Mouse (Mus musculus) heart, embryonic 13.5 days (tissue): ENCODE data around the gene Mfn1. TPM values are rescaled to one million over a fixed set of nuclear protein-coding genes. Genes with fewer than 3 reads are reported as not detected.

Experiments
- ATAC-seq: fragments of 200-750 bp; cut with Nextera tagmentation; 2 replicates; pipeline ENCODE4 v1.8.0; 2017; ENCODE audit warnings: moderate TSS enrichment; ENCODE audit not compliant: insufficient number of reproducible peaks, low FRiP score, low TSS enrichment; ENCODE audit errors: extremely low read depth
- H3K27ac ChIP-seq: fragments of 300-500 bp; sonication (generic); replicated peaks from 2 replicates; pipeline ENCODE4 v1.5.1; 2015; ENCODE audit warnings: moderate library complexity, mild to moderate bottlenecking, inconsistent platforms
- H3K27me3 ChIP-seq: fragments of 300-500 bp; sonication (generic); replicated peaks from 2 replicates; pipeline ENCODE4 v1.6.1; 2015; ENCODE audit warnings: mild to moderate bottlenecking, inconsistent platforms
- H3K36me3 ChIP-seq: fragments of 300-500 bp; sonication (generic); 2 replicates; pipeline ENCODE4 v1.6.1; 2015; ENCODE audit warnings: mild to moderate bottlenecking, inconsistent platforms
- H3K4me1 ChIP-seq: fragments of 300-500 bp; sonication (generic); 2 replicates; pipeline ENCODE4 v1.6.1; 2015; ENCODE audit warnings: inconsistent platforms
- H3K4me2 ChIP-seq: fragments of 300-500 bp; sonication (generic); 2 replicates; pipeline ENCODE4 v1.6.1; 2015; ENCODE audit warnings: inconsistent platforms, mild to moderate bottlenecking, moderate library complexity
- H3K4me3 ChIP-seq: fragments of 300-500 bp; sonication (generic); 2 replicates; pipeline ENCODE4 v1.5.1; 2015; ENCODE audit warnings: moderate library complexity, mild to moderate bottlenecking, inconsistent platforms
- H3K9ac ChIP-seq: fragments of 300-500 bp; sonication (generic); 2 replicates; pipeline ENCODE4 v1.6.1; 2015; ENCODE audit warnings: inconsistent platforms, mild to moderate bottlenecking, moderate library complexity
- H3K9me3 ChIP-seq: fragments of 300-500 bp; sonication (generic); 2 replicates; pipeline ENCODE4 v1.6.1; 2016; ENCODE audit warnings: inconsistent platforms
- WGBS: fragments of 180-500 bp; shearing (Covaris S2); methylation state at CpG from one replicate; pipeline ENCODE4 v1.1.7; 2015; ENCODE audit warnings: mixed read lengths; 5-methylcytosine and 5-hydroxymethylcytosine counted together
- polyA plus RNA-seq: library from polyadenylated mRNA; unstranded; fragments of >200 nt; fragmentation: Nextera tagmentation; extraction: Ambion mirVana; gene quantifications from 2 replicates; pipeline ENCODE4 v1.2.1, GENCODE M21; 2015

The Mfn1 gene
- 53.2 and 58.9 TPM in 2 replicates for polyA plus RNA-seq

GRCm38 (mm10) chr3:32529303-32529898 lies at the start of gene Mfn1:
Mfn1 (plus strand) TSS chr3:32529465.
- H3K36me3 ChIP-seq, result peaks cover 40% of the 10 kb centered on the region
- under 1% methylated on average over 47 of the region's 47 CpGs for WGBS

GRCm38 (mm10) chr3:32479961-32480360 lies 49.3 kb upstream of the Mfn1 start:
- H3K27ac ChIP-seq, result no peak overlapping the region
- H3K9ac ChIP-seq, result no peak overlapping the region
- 84% methylated on average over 7 of the region's 7 CpGs for WGBS
- no peak overlapping the region for H3K4me2 ChIP-seq
- no peaks in the 10 kb centered on the region for H3K4me1 ChIP-seq
- H3K4me3 ChIP-seq, result no peak overlapping the region
- no peaks in the 10 kb centered on the region for H3K36me3 ChIP-seq
- no peaks in the 10 kb centered on the region for H3K9me3 ChIP-seq
- H3K27me3 ChIP-seq, result no peaks in the 10 kb centered on the region
- no peak for ATAC-seq

More at GRCm38 (mm10) chr3:32529303-32529898, at the start of gene Mfn1:
- peak; percentile 98 for ATAC-seq
- Histone ChIP-seq H3K9me3 (peaks cover 10% of the 10 kb centered on the region), H3K4me3 (peak within 1 kb of the TSS; percentile 72), H3K4me1 (peaks cover 17% of the 10 kb centered on the region), H3K27me3 (no peaks in the 10 kb centered on the region), H3K9ac (peak within 1 kb of the TSS; percentile 91), H3K4me2 (peak within 1 kb of the TSS; percentile 67), H3K27ac (peak within 1 kb of the TSS; percentile 87)

- Histone ChIP-seq H3K9ac (no peak overlapping the region), H3K27me3 (no peaks in the 10 kb centered on the region), H3K4me2 (no peak overlapping the region), H3K9me3 (no peaks in the 10 kb centered on the region), H3K36me3 (no peaks in the 10 kb centered on the region), H3K4me3 (no peak overlapping the region), H3K4me1 (no peaks in the 10 kb centered on the region), H3K27ac (no peak overlapping the region)
- WGBS, result 63% methylated on average over 3 of the region's 3 CpGs
- ATAC-seq, result no peak
Observed at GRCm38 (mm10) chr3:32483035-32483434, 46.2 kb upstream of the Mfn1 start.

- ATAC-seq, result no peak
- no peak overlapping the region for H3K27ac ChIP-seq
- H3K4me3 ChIP-seq, result no peak overlapping the region
- H3K9ac ChIP-seq, result no peak overlapping the region
- no peaks in the 10 kb centered on the region for H3K36me3 ChIP-seq
- no peaks in the 10 kb centered on the region for H3K4me1 ChIP-seq
- no peak overlapping the region for H3K4me2 ChIP-seq
- H3K9me3 ChIP-seq, result no peaks in the 10 kb centered on the region
- WGBS, result 75% methylated on average over 4 of the region's 4 CpGs
- no peaks in the 10 kb centered on the region for H3K27me3 ChIP-seq
Observed at GRCm38 (mm10) chr3:32486543-32486942, 42.7 kb upstream of the Mfn1 start.

DNA sequence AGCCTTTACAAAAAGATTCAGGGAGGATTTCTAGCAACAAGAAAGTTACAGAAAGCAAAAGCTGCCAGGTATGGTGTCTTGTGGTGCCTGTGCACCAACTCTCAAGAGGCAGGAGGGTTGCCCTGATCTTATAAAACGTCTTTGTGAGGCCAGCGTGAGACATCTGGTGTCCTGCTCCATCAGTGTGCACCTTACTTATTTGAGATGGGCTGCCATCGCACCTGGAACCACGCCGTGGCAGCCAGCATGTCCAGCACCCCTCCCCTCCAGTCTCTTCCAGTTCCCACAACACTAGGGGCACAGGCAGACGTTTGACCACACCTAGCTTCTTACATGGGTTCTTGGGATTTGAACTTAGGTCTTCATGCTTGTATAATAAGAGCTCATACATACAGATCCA lies 41.1 kb upstream of the Mfn1 start:
- WGBS, result 71% methylated on average over 6 of the region's 6 CpGs
- no peak for ATAC-seq

DNA sequence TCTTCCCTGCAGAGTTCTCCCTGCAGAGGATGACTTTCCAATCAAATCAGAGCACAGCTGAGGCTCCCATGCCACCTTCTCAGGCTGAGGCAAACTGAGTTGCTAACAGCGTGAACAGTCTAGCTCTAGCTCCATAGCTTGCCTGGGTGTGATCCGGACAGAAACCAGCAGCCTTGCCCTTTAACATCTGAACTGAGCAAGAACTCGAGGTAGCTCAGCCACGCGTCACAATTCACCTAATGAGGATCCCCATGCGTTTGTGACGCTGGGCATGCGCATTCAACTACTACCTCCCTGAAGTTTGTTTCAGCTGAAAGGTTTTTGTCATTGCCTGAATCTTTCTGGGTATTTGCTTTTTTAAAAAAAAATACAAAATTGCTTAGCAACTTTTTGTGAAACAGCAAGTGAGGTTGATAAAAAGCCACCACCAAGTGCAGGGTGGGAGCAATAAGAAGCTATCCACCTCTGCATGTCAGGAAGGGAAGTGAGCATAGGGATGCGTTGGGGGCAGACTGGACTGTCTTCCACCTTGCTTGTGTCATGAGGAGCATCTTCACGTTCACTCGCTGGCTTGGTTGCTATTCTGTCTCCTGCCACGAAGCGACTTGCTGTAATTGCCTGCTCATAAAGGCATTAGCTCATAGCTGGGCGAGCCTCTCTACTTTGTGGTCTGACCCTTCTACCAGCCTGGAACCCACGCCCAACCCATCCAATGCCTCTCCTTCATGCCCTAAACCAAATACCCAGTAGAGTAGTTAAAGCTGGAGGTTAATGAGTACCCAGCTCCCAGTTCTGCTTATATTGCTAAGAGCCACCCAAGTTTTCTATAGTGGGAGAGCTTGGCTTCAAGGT lies 39.0 kb upstream of the Mfn1 start:
- ATAC-seq, result no peak
- H3K4me3 ChIP-seq, result no peak overlapping the region
- no peak overlapping the region for H3K9ac ChIP-seq
- H3K27me3 ChIP-seq, result no peaks in the 10 kb centered on the region
- H3K9me3 ChIP-seq, result no peaks in the 10 kb centered on the region
- no peak overlapping the region for H3K27ac ChIP-seq
- no peak overlapping the region for H3K4me2 ChIP-seq
- H3K36me3 ChIP-seq, result no peaks in the 10 kb centered on the region
- WGBS, result 75% methylated on average over 15 of the region's 15 CpGs
- no peaks in the 10 kb centered on the region for H3K4me1 ChIP-seq

More for the DNA sequence above, 41.1 kb upstream of the Mfn1 start:
- Histone ChIP-seq H3K4me3 (no peak overlapping the region), H3K36me3 (no peaks in the 10 kb centered on the region), H3K9me3 (no peaks in the 10 kb centered on the region), H3K27ac (no peak overlapping the region), H3K4me1 (no peaks in the 10 kb centered on the region), H3K9ac (no peak overlapping the region), H3K27me3 (no peaks in the 10 kb centered on the region), H3K4me2 (no peak overlapping the region)

DNA sequence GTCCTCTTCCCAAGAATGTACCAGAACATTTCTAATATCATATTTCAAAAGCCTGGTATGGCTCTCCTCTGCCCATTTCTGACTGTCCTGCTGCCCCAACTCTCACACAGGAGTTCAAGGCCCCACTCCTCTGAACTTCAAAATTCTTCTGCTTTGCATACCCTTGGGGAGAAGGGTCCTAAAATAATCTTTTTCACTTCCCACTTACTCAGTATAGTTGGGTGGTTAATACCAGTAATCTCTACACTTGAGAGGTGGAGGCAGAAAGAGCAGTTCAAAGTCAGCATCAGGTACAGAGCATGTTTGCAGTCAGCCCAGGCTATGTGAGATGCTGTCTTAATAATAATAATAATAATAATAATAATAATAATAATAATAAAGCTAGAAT lies 38.3 kb upstream of the Mfn1 start:
- Histone ChIP-seq H3K4me1 (no peaks in the 10 kb centered on the region), H3K9ac (no peak overlapping the region), H3K4me3 (no peak overlapping the region), H3K9me3 (no peaks in the 10 kb centered on the region), H3K36me3 (no peaks in the 10 kb centered on the region), H3K27me3 (no peaks in the 10 kb centered on the region), H3K4me2 (no peak overlapping the region), H3K27ac (no peak overlapping the region)
- no peak for ATAC-seq

DNA sequence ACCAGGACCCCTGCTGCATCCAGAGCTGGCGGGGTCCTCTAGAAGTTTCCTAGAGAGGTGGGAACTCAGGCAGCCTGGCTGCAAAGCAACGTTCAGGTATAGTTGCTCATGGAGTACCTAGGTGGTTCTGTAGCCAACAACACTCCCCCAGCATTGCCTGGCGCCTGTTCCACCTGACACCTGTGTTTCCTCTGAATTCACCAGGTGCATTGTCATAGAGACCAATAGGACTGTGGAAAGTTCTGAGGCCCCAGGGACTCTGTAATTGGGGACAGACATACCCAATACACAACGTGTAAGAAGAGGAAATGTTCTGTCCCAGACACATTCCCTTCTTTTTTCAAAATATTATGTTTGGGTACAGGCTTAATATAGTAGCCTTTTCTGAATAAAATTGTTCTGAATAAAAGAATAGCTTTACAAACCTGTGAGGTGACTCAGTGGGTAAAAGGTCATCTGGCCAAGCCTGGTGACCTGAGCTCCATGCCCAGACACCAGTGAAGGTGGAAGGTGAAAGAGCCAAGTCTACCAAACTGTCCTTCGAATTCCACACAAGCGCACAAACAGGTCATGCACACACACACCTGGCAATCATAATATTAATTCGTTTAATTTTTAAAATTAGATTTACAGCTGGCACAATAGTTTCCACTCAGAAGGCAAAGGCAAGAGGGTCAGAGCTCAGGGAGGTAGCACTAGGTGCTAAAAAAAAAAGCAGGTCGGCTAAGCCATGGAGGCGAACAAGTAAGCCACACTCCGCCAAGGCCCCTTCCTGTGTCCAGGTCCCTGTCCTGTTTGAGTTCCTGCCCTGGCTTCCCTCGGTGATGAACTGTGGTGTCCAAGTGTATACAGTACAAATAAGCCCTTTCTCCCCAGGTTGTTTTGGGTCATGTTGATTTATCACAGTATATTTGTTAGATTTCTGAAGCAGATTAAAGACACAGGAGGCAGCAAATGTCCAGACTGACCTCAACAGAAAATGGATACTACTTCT lies 36.9 kb upstream of the Mfn1 start, which contains the start of gene Kcnmb3:
Gene Kcnmb3 (minus strand): TSS at position 135 of the 994 bp plus-strand sequence.
- Histone ChIP-seq H3K4me1 (no peaks in the 10 kb centered on the region; the same call in 1 of the 2 replicates), H3K4me3 (no peak within 1 kb of the TSS), H3K36me3 (no peaks in the 10 kb centered on the region), H3K9me3 (no peaks in the 10 kb centered on the region), H3K9ac (no peak within 1 kb of the TSS), H3K27ac (no peak within 1 kb of the TSS), H3K27me3 (no peaks in the 10 kb centered on the region), H3K4me2 (no peak within 1 kb of the TSS)
- no peak for ATAC-seq
- WGBS, result 66% methylated on average over 11 of the region's 11 CpGs

DNA sequence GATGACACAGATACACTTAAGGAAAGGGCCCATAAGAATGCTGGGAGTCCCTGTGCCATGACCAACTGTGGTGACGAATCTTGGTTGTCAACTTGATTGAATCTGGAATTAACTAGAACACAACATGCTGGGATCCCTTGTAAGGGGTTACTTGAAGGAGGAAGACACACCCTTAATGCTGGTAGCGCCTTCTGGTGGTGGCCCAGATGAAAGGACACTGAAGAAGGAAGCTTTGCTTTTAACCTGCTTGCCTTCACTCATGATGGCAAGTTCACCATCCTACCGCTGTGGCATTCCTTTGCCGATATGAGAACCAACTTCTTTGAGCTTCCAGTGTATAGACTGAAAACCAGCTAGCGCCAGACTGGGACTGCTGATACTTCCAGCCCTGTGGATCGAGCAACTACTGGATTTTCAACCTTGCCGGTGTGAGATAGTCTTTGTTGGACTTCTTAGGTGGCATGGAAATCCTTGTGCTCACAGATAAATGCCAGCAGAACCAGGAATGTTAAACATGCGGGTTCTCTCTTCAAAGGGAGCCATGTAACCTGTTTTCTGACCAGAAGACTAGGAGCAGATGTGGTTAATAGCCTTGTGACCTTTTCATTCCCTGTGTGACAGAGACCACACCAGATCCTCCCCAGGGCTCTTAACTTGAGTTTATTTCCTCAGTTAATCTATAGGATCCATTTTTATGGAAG lies 34.7 kb upstream of the Mfn1 start:
- Histone ChIP-seq H3K4me1 (no peaks in the 10 kb centered on the region; the same call in 1 of the 2 replicates), H3K9me3 (no peaks in the 10 kb centered on the region), H3K27ac (no peak overlapping the region), H3K36me3 (no peaks in the 10 kb centered on the region), H3K4me3 (no peak overlapping the region), H3K4me2 (no peak overlapping the region), H3K9ac (no peak overlapping the region), H3K27me3 (no peaks in the 10 kb centered on the region)
- no peak for ATAC-seq
- WGBS, result 76% methylated on average over 8 of the region's 8 CpGs

- H3K27ac ChIP-seq, result no peak overlapping the region
- WGBS, result 79% methylated on average over 8 of the region's 8 CpGs
- no peaks in the 10 kb centered on the region for H3K27me3 ChIP-seq
- no peaks in the 10 kb centered on the region for H3K36me3 ChIP-seq
- no peak for ATAC-seq
- no peaks in the 10 kb centered on the region; the same call in 1 of the 2 replicates for H3K4me1 ChIP-seq
- no peak overlapping the region for H3K4me2 ChIP-seq
- H3K4me3 ChIP-seq, result no peak overlapping the region
- H3K9ac ChIP-seq, result no peak overlapping the region
- H3K9me3 ChIP-seq, result no peaks in the 10 kb centered on the region
Observed at GRCm38 (mm10) chr3:32495088-32495770, 34.0 kb upstream of the Mfn1 start.
